Mouse (Mus musculus) stomach, postnatal 0 days (tissue): Measurements from ENCODE around the gene Tcte3. TPM values are rescaled to one million over a fixed set of nuclear protein-coding genes. Genes with fewer than 3 reads are reported as not detected.
"Not testable (repeated sequence)": the region's sequence is repeated elsewhere in the genome, so short reads cannot be mapped to it uniquely, and the experiment has no call there.

Experiments used
- ATAC-seq: fragments of 200-750 bp; cut with Nextera tagmentation; 2 replicates; pipeline ENCODE4 v1.8.0; 2017; ENCODE audit not compliant: low FRiP score, low TSS enrichment
- DNase-seq: peaks from one replicate; pipeline ENCODE4 v3.0.0-alpha.2; 2016; ENCODE audit warnings: low spot score
- H3K27ac ChIP-seq: fragments of 300-500 bp; sonication (generic); replicated peaks from 2 replicates; pipeline ENCODE4 v1.5.1; 2014; ENCODE audit warnings: mild to moderate bottlenecking, control low read depth
- H3K27me3 ChIP-seq: fragments of 300-500 bp; sonication (generic); 2 replicates; pipeline ENCODE4 v1.6.1; 2014; ENCODE audit warnings: low read length; ENCODE audit not compliant: control insufficient read depth, insufficient read depth
- H3K36me3 ChIP-seq: fragments of 300-500 bp; sonication (generic); 2 replicates; pipeline ENCODE4 v1.6.1; 2014; ENCODE audit warnings: low read length, mixed read lengths; ENCODE audit not compliant: control insufficient read depth, insufficient read depth
- H3K4me1 ChIP-seq: fragments of 300-500 bp; sonication (generic); replicated peaks from 2 replicates; pipeline ENCODE4 v1.6.1; 2014; ENCODE audit warnings: antibody characterized with exemption; ENCODE audit not compliant: control insufficient read depth, insufficient read depth
- H3K4me2 ChIP-seq: fragments of 300-500 bp; sonication (generic); replicated peaks from 2 replicates; pipeline ENCODE4 v1.6.1; 2014; ENCODE audit warnings: low read depth, mild to moderate bottlenecking, control low read depth, moderate library complexity
- H3K4me3 ChIP-seq: fragments of 300-500 bp; sonication (generic); 2 replicates; pipeline ENCODE4 v1.5.1; 2014; ENCODE audit warnings: low read depth, low read length, control low read depth
- H3K9ac ChIP-seq: fragments of 300-500 bp; sonication (generic); 2 replicates; pipeline ENCODE4 v1.6.1; 2014; ENCODE audit warnings: mild to moderate bottlenecking, low read length, control low read depth, mixed read lengths
- H3K9me3 ChIP-seq: fragments of 300-500 bp; sonication (generic); 2 replicates; pipeline ENCODE4 v1.6.1; 2016; ENCODE audit warnings: low read length; ENCODE audit not compliant: control insufficient read depth
- WGBS: fragments of 180-500 bp; shearing (Covaris S2); extraction: QIAGEN DNeasy Blood & Tissue Kit; methylation state at CpG from one replicate; pipeline ENCODE4 v1.1.7; 2014; 5-methylcytosine and 5-hydroxymethylcytosine counted together
- polyA plus RNA-seq: library from polyadenylated mRNA; unstranded; fragments of >200 nt; fragmentation: Nextera tagmentation; extraction: Ambion mirVana; gene quantifications from 2 replicates; pipeline ENCODE4 v1.2.1, GENCODE M21; 2015

Gene Tcte3
- polyA plus RNA-seq, 1 experiment from 2014 or later: 0.79 TPM

GRCm38 (mm10) chr17:15040455-15040854 lies 833 bp downstream of the Tcte3 start:
- not testable (repeated sequence) for H3K9me3 ChIP-seq, H3K4me1 ChIP-seq, H3K27ac ChIP-seq, DNase-seq, H3K27me3 ChIP-seq, H3K9ac ChIP-seq, H3K4me2 ChIP-seq, H3K36me3 ChIP-seq, H3K4me3 ChIP-seq
- no CpG with 5 or more reads among the region's 3 CpGs for WGBS
- 0 out of 2 replicates have a peak, but pooled peaks have one; percentile 24 for ATAC-seq

DNA sequence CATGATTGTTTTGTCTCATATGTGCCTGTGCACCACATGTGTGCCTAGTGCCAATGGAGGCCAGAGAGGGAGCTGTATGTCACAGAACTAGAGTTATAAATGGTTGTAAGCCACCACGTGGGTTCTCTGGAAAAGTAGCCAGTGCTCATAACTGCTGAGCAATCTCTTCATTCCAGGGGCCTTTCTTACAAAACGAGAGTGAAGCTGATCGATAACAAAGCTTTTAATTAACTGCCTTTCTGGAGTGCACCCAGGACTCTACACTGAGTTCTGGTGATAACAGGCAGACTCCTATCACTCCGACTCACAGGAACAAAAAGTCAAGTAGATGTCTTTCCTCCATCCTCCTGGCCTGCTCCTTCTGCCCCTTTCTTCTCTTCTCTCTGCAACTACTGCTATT lies 9.9 kb downstream of the Tcte3 start:
- H3K4me1 ChIP-seq, H3K36me3 ChIP-seq, H3K4me3 ChIP-seq, H3K9ac ChIP-seq, H3K4me2 ChIP-seq, ATAC-seq, H3K27ac ChIP-seq, DNase-seq, H3K9me3 ChIP-seq, H3K27me3 ChIP-seq: not testable (repeated sequence)
- no CpG with 5 or more reads among the region's 4 CpGs for WGBS

GRCm38 (mm10) chr17:15025513-15025912 lies 15.8 kb downstream of the Tcte3 start:
- H3K27me3 ChIP-seq, H3K4me2 ChIP-seq, H3K9ac ChIP-seq, DNase-seq, H3K36me3 ChIP-seq, H3K27ac ChIP-seq, ATAC-seq, H3K4me3 ChIP-seq, H3K4me1 ChIP-seq, H3K9me3 ChIP-seq: not testable (repeated sequence)
- WGBS: no CpG with 5 or more reads among the region's 6 CpGs

GRCm38 (mm10) chr17:15024502-15025193 lies 16.6 kb downstream of the Tcte3 start:
- not testable (repeated sequence) for H3K27me3 ChIP-seq, H3K9me3 ChIP-seq
- WGBS: no CpG with 5 or more reads among the region's 48 CpGs

DNA sequence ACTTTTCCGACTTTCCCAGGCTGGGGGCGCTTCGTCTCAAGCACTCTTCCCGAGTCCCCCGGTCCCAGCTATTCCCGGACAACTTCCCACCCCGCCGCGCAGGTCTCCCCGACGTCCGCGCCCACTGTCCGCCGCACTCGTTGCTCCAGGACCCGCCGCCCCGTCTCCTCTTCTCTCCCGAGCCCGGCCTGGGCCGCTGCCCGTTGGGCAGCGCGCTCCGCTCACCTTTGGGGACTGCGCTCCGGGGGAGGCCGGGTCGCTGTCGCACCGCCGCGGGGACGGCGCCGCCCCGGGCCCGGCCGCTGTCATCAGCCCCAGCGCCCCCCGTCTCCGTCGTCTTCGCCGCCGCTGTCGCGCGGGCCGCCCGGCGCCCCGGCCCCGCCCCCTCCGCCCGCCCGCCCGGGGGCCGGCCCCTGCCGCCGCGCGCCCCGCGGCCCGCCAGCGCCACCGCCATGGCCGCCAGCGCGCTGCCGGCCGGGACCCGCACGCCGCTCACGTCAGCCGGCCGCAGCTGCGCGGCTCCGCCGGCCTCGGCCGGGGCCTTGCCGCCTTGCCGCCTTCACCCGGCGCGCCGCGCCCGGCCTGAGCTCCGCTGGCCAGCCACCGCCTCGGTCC lies 17.3 kb downstream of the Tcte3 start:
- ATAC-seq: peak; percentile 80
- H3K4me1 ChIP-seq, H3K4me2 ChIP-seq, H3K27me3 ChIP-seq, H3K9ac ChIP-seq, H3K9me3 ChIP-seq, DNase-seq, H3K4me3 ChIP-seq, H3K27ac ChIP-seq, H3K36me3 ChIP-seq: not testable (repeated sequence)
- WGBS: no CpG with 5 or more reads among the region's 97 CpGs

More at GRCm38 (mm10) chr17:15024502-15025193, 16.6 kb downstream of the Tcte3 start:
- not testable (repeated sequence) for H3K9ac ChIP-seq, H3K4me1 ChIP-seq, H3K27ac ChIP-seq, H3K4me3 ChIP-seq, DNase-seq, H3K4me2 ChIP-seq, H3K36me3 ChIP-seq
- peak; percentile 69 for ATAC-seq

GRCm38 (mm10) chr17:15021503-15022220 lies 19.6 kb downstream of the Tcte3 start:
- not testable (repeated sequence) for H3K36me3 ChIP-seq, H3K27me3 ChIP-seq, H3K27ac ChIP-seq, H3K9me3 ChIP-seq, H3K4me2 ChIP-seq, H3K9ac ChIP-seq, H3K4me3 ChIP-seq, H3K4me1 ChIP-seq, DNase-seq
- WGBS: 74% methylated on average over 3 of the region's 3 CpGs
- peak; percentile 27 for ATAC-seq

- not testable (repeated sequence) for H3K27me3 ChIP-seq, H3K4me1 ChIP-seq, H3K9me3 ChIP-seq, H3K4me2 ChIP-seq, H3K9ac ChIP-seq, DNase-seq, H3K4me3 ChIP-seq, H3K36me3 ChIP-seq, H3K27ac ChIP-seq
- no CpG with 5 or more reads among the region's 60 CpGs for WGBS
- ATAC-seq: peak; percentile 98
Measured at GRCm38 (mm10) chr17:15009706-15010413, 31.4 kb downstream of the Tcte3 start, which contains the start of gene Gm3435. TSS of gene Gm3435 (plus strand) at chr17:15010176.

GRCm38 (mm10) chr17:15009088-15009487 lies 32.2 kb downstream of the Tcte3 start:
- not testable (repeated sequence) for H3K9me3 ChIP-seq, H3K27ac ChIP-seq, H3K9ac ChIP-seq, H3K4me1 ChIP-seq, H3K36me3 ChIP-seq, H3K27me3 ChIP-seq, H3K4me2 ChIP-seq, H3K4me3 ChIP-seq, ATAC-seq, DNase-seq
- no CpG with 5 or more reads among the region's 3 CpGs for WGBS
